Mouse (Mus musculus) spleen, adult 2 months (tissue): ENCODE data around the gene Izumo4.

Experiments
- CTCF ChIP-seq: fragments of 200-500 bp; IDR thresholded peaks from 2 replicates; pipeline ENCODE4 v1.5.1; 2011; ENCODE audit warnings: mild to moderate bottlenecking, inconsistent platforms; ENCODE audit not compliant: insufficient read depth, insufficient read length, insufficient replicate concordance; ENCODE audit errors: extremely low read depth
- POLR2A ChIP-seq: fragments of 200-500 bp; IDR thresholded peaks from 2 replicates; pipeline ENCODE4 v1.6.1; 2011; ENCODE audit warnings: low read depth, low read length, inconsistent platforms

DNA sequence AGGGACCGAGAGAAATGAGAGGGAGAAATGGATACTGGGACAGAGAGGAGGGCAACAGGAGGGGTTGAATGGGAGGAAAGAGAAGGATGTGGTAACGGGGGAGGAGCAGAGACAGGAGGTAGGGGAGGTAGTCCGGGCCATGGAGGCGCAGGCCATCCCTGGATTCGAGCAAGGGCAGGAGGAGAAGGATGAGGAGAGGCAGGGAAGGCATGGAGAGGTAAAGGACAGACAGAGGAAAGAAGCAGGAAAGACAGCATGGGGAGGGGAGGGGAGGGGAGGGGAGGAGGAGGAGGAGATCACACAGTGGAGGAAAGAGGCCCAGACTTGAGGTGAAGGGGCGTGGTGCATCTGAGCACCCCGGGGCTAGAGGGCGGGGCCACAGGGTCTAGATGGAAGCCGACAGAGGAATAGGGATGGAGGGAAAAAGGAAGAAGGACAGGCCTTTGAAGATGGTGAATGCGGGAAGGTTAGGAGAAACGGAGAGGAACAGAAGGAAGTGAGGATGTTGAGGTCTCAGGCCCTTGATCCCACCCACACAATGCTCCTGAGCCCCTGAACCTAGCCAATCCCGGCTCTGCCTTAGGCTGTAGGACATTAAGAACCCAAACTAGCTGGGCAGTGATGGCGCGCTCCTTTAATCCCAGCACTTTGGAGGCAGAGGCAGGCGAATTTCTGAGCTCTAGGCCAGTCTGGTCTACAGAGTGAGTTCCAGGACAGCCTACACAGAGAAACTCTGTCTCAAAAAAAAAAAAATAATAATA is 44.9 kb upstream of the Izumo4 start, which contains the start of gene Btbd2:
- TF ChIP-seq POLR2A = no peak
- no peak for TF ChIP-seq CTCF
